Mouse (Mus musculus) G1E (cell line): Measurements from ENCODE around the gene Btd. TPM values are rescaled to one million over a fixed set of nuclear protein-coding genes. Genes with fewer than 3 reads are reported as not detected.

ENCODE experiments used
- ATAC-seq: 2 replicates; pipeline ENCODE4 v1.8.0; 2016; ENCODE audit warnings: mild to moderate bottlenecking; ENCODE audit not compliant: insufficient number of reproducible peaks, poor library complexity, low FRiP score, severe bottlenecking; ENCODE audit errors: extremely low read depth
- DNase-seq: peaks from one replicate; pipeline ENCODE4 v3.0.0; 2012; ENCODE audit warnings: low spot score
- H3K27me3 ChIP-seq: 2 replicates; pipeline ENCODE4 v1.6.1; 2012; ENCODE audit warnings: mild to moderate bottlenecking, low read length, inconsistent platforms; ENCODE audit not compliant: insufficient read depth
- H3K36me3 ChIP-seq: replicated peaks from 2 replicates; pipeline ENCODE3; 2012; ENCODE audit warnings: mild to moderate bottlenecking, inconsistent platforms
- H3K4me1 ChIP-seq: 2 replicates; pipeline ENCODE4 v1.6.1; 2012; ENCODE audit warnings: low read depth, low read length, inconsistent platforms, mixed read lengths; ENCODE audit not compliant: insufficient read depth
- H3K4me3 ChIP-seq: 2 replicates; pipeline ENCODE4 v1.5.1; 2012; ENCODE audit warnings: low read depth, mild to moderate bottlenecking, inconsistent platforms, low read length, moderate library complexity, mixed read lengths
- H3K9me3 ChIP-seq: replicated peaks from 2 replicates; pipeline ENCODE4 v1.6.1; 2012; ENCODE audit warnings: inconsistent platforms
- CTCF ChIP-seq: IDR thresholded peaks from 2 replicates; pipeline ENCODE4 v1.5.1; 2012; ENCODE audit warnings: low read depth, low read length, inconsistent platforms, mixed read lengths
- GATA1 ChIP-seq: IDR thresholded peaks from 2 replicates; pipeline ENCODE4 v1.6.1; 2012; ENCODE audit warnings: borderline replicate concordance, low read length, inconsistent platforms, mixed read lengths
- GATA2 ChIP-seq: IDR thresholded peaks from 2 replicates; pipeline ENCODE4 v1.6.1; 2012; ENCODE audit warnings: low read depth, low read length, inconsistent platforms, borderline replicate concordance
- POLR2AphosphoS5 ChIP-seq: IDR thresholded peaks from 2 replicates; pipeline ENCODE4 v1.6.1; 2012; ENCODE audit warnings: low read depth, low read length, inconsistent platforms; ENCODE audit not compliant: insufficient replicate concordance
- TAL1 ChIP-seq: conservative IDR thresholded peaks from 2 replicates; pipeline ENCODE4 v1.6.1; 2012; ENCODE audit warnings: low read depth, low read length, inconsistent platforms, mixed read lengths
- polyA plus RNA-seq: library from polyadenylated mRNA; stranded (reverse); fragments of >175 nt; gene quantifications from 2 replicates; pipeline ENCODE4 v1.2.3, GENCODE M21; 2012
- total RNA-seq, 2 experiments: library from RNA; stranded (forward) in 1 of 2; stranded (reverse) in 1 of 2; fragments of 200-1000 nt in 1 of 2; fragments of >200 nt in 1 of 2; fragmentation: Nextera tagmentation in 1 of 2; gene quantifications; 2 replicates each; pipeline ENCODE4 v1.2.3; 2014 to 2017

Gene Btd
- total and polyA plus RNA-seq, 3 experiments, result 4.2 to 17.1 (median 14.7) TPM

DNA sequence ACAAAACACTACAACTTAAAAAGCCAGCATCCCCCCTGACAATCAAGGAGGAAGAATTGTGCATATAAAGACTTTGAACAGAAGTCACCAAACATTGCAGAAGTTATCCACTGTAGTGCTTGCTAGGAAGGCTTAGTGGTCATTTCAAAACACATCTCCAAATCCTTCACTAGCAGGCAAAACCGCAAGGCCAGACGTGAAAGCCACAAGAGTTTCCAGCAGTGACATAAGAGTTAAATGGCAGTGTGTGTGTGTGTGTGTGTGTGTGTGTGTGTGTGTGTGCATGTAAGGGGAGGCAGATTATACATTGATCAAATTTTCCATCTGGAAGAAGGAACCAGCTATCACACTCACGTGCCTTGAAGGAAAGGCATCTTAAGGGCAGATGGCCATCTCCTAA lies 22.8 kb upstream of the Btd start:
- no peak for ATAC-seq

DNA sequence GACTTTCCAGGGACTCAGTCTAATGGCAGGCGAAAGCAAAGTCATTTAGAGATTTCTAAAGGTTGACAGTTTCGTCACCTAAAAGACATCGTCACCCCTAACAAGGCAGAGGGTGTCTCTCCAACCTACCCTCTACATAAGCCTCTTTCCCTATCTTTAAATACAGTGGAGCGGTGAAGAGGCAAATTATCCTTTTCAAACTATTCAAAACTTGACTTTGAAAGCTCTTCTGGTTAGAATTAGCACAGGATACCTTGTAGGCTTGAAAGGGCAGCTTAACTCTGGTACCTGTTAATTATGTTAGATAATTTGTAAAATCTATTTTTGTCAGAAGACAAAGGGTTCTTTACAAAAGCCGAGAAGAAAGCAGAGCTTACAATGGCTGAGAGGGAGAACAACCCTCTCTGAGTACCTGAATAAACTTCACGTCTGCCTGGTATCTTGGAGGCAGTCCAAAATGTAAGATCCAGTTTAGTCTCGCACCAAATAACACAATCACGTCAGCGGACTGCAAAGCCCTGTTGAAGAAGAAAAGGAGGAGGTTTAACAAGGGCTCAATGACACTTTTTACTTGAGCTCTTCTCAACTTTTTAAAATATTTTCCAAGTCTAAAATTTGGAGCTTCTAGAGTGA lies 20.1 kb upstream of the Btd start:
- H3K36me3 ChIP-seq, result peaks cover 26% of the 10 kb centered on the region
- TF ChIP-seq CTCF, result no peak
- no peak for TF ChIP-seq POLR2AphosphoS5
- no peak for TF ChIP-seq GATA2
- no peak for TF ChIP-seq GATA1
- no peak for TF ChIP-seq TAL1
- H3K4me3 ChIP-seq, result no peak overlapping the region
- DNase-seq (no peak), ATAC-seq (no peak)
- no peaks in the 10 kb centered on the region for H3K27me3 ChIP-seq
- H3K9me3 ChIP-seq, result no peaks in the 10 kb centered on the region
- peaks cover 2% of the 10 kb centered on the region; the same call in 1 of the 2 replicates for H3K4me1 ChIP-seq

More for the DNA sequence above, 22.8 kb upstream of the Btd start:
- peaks cover 30% of the 10 kb centered on the region for H3K36me3 ChIP-seq
- TF ChIP-seq POLR2AphosphoS5, result no peak
- no peak for TF ChIP-seq CTCF
- TF ChIP-seq TAL1, result no peak
- no peak for TF ChIP-seq GATA2
- TF ChIP-seq GATA1, result no peak
- no peaks in the 10 kb centered on the region for H3K27me3 ChIP-seq
- DNase-seq, result no peak
- peaks cover 2% of the 10 kb centered on the region; the same call in 1 of the 2 replicates for H3K4me1 ChIP-seq
- H3K4me3 ChIP-seq, result no peak overlapping the region
- H3K9me3 ChIP-seq, result no peaks in the 10 kb centered on the region

DNA sequence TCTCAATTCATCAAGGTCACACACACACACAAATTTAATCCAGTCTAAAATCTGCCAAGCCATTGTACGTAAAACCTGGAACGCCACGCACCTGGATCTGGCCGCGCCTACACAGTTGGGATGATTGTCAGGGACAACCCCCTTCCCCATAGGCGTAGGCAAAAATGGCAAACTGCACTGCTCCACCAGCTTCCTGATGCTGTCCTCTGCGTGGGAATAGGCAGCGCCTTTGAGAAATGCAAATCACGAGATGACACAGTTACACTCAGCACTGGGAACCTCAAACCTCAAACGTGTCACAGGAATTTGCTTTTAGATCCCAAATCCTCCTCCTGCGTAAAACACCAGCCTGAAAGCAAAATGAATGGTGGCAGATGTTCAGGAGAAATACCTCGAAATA lies 18.1 kb upstream of the Btd start:
- H3K27me3 ChIP-seq, result no peaks in the 10 kb centered on the region
- peaks cover 25% of the 10 kb centered on the region for H3K36me3 ChIP-seq
- H3K4me3 ChIP-seq, result no peak overlapping the region
- no peak for ATAC-seq
- TF ChIP-seq POLR2AphosphoS5 (no peak), GATA1 (no peak), TAL1 (no peak), GATA2 (no peak), CTCF (no peak)
- H3K9me3 ChIP-seq, result no peaks in the 10 kb centered on the region
- no peak for DNase-seq
- peaks cover 2% of the 10 kb centered on the region; the same call in 1 of the 2 replicates for H3K4me1 ChIP-seq

DNA sequence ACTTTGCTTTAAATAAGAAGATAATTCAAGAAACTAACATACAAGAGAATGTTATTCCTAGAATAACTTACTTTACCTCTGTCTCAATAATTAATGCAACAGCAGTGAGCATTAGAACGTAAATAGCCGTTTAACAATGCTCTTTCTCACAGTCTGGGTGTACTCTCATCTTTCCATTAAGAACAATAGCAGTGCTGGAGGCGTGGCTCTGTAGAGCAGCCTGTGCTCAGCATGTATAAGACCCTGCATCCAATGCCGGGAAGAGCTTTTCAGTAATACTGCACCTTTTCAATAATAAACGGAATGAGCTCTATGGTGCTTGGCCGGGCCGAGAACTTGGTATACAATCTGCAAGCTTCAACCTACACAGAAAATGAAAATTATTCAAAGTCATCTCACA lies 10.2 kb upstream of the Btd start:
- DNase-seq (no peak), ATAC-seq (no peak)
- no peaks in the 10 kb centered on the region for H3K27me3 ChIP-seq
- no peaks in the 10 kb centered on the region for H3K9me3 ChIP-seq
- H3K36me3 ChIP-seq, result peaks cover 18% of the 10 kb centered on the region
- peaks cover 3% of the 10 kb centered on the region; the same call in 1 of the 2 replicates for H3K4me1 ChIP-seq
- TF ChIP-seq POLR2AphosphoS5 (no peak), GATA1 (no peak), CTCF (no peak), TAL1 (no peak)
- no peak overlapping the region for H3K4me3 ChIP-seq

DNA sequence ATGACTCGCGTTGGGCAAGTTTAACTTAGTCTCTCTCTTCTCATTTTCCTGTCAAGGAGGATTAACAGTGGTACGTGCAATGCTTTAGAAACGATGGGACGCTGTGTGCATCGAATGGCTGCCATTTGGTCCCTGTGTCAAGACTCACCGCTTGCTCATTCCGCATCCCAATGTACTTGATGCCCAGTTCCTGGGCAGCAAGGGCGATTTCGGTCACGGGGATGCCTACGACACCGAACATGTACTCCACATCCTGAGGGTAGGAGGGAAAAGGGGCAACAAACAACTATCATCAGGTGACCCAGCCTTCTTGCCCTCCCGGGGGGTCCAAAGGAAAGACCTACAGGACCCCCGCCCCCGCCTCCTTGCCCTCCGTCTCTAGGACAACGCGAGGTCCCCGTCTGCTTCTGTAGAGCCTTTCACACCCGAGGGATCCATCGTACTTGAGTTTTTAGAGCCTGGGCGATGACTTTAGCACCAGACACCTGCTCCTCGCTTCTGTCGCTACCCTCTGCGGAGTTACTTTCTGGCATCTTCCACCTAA lies 410 bp upstream of the Btd start, which contains the start of gene Gm49387:
Gm49387 (minus strand) TSS at position 533 of the 544 bp plus-strand sequence.
- H3K4me3 ChIP-seq, result peak within 1 kb of the TSS; percentile 84
- peaks cover 7% of the 10 kb centered on the region for H3K36me3 ChIP-seq
- H3K9me3 ChIP-seq, result no peaks in the 10 kb centered on the region
- DNase-seq (no peak), ATAC-seq (peak; percentile 6; the same call in 1 of the 2 replicates)
- peaks cover 28% of the 10 kb centered on the region for H3K4me1 ChIP-seq
- TF ChIP-seq TAL1 (no peak), GATA1 (no peak), POLR2AphosphoS5 (no peak), CTCF (no peak), GATA2 (no peak)
- H3K27me3 ChIP-seq, result no peaks in the 10 kb centered on the region

DNA sequence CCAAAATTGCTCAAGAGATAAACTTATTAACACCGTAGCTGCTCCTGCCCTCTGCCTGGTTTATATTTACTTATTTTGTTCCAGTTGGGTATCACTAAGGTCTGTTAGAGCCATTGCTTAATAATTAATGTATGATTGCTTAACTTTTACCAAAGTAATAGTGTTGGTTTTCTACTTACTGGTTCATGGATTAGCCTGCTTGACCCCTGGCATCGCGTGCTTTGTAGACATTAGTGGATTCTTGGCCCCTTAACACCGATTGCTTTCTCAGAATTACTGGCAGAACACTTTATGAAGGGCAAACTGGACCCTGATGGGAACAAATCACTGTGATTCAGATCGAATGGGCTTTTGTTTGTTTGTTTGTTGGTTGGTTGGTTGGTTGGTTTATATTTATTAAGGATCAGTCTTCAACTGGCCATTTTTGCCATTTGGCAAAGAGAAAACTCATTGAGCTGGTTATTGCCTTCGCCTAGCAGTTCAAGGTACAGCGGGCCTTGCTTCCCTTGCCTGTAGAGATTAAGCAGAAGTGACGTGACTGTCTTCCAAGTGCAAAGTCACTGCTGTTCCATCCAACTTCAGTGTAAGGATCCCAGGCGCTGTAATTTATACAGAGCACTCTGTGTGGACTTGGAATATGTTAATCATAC lies 803 bp downstream of the Btd start:
- no peak for ATAC-seq

More for the DNA sequence above, 803 bp downstream of the Btd start:
- no peaks in the 10 kb centered on the region for H3K27me3 ChIP-seq
- H3K36me3 ChIP-seq, result peaks cover 10% of the 10 kb centered on the region
- TF ChIP-seq POLR2AphosphoS5 (no peak), CTCF (no peak), GATA2 (no peak), GATA1 (no peak), TAL1 (no peak)
- DNase-seq, result no peak
- H3K9me3 ChIP-seq, result no peaks in the 10 kb centered on the region
- peaks cover 28% of the 10 kb centered on the region for H3K4me1 ChIP-seq
- H3K4me3 ChIP-seq, result peak overlapping the region; percentile 84
